Mouse (Mus musculus) MEL (cell line): Measurements from ENCODE around the gene Slc1a5.

Experiments used
- EP300 ChIP-seq, 2 experiments: IDR thresholded peaks; 2 replicates each; pipeline ENCODE4 v1.6.1; 2011; ENCODE audit warnings: improper control_type of control experiment in 2 of 2, low read length in 2 of 2, low read depth in 1 of 2, mild to moderate bottlenecking in 1 of 2
- GATA1 ChIP-seq: IDR thresholded peaks from 2 replicates; pipeline ENCODE4 v1.6.1; 2011; ENCODE audit warnings: low read depth, low read length, improper control_type of control experiment
- MAZ ChIP-seq: IDR thresholded peaks from 2 replicates; pipeline ENCODE4 v1.6.1; 2012; ENCODE audit warnings: low read depth, mild to moderate bottlenecking, inconsistent platforms, low read length, improper control_type of control experiment
- MEF2A ChIP-seq: IDR thresholded peaks from 2 replicates; pipeline ENCODE4 v1.6.1; 2014; ENCODE audit warnings: low read depth, mild to moderate bottlenecking, inconsistent platforms, low read length, improper control_type of control experiment; ENCODE audit not compliant: poor library complexity, insufficient replicate concordance, severe bottlenecking; ENCODE audit errors: extremely low read depth
- POLR2A ChIP-seq, 2 experiments: IDR thresholded peaks; 2 replicates each; pipeline ENCODE4 v1.6.1; 2011 to 2012; ENCODE audit warnings: low read length in 2 of 2, mild to moderate bottlenecking in 2 of 2, control low read depth in 1 of 2, improper control_type of control experiment in 1 of 2, low read depth in 1 of 2, moderate library complexity in 1 of 2; ENCODE audit not compliant: control insufficient read depth in 1 of 2, insufficient read depth in 1 of 2, poor library complexity in 1 of 2
- USF1 ChIP-seq: IDR thresholded peaks from 2 replicates; pipeline ENCODE4 v1.6.1; 2014; ENCODE audit warnings: low read depth, mild to moderate bottlenecking, inconsistent platforms, low read length, improper control_type of control experiment, moderate library complexity
- ZNF384 ChIP-seq: IDR thresholded peaks from 2 replicates; pipeline ENCODE4 v1.6.1; 2012; ENCODE audit warnings: low read depth, mild to moderate bottlenecking, inconsistent platforms, low read length, improper control_type of control experiment

DNA sequence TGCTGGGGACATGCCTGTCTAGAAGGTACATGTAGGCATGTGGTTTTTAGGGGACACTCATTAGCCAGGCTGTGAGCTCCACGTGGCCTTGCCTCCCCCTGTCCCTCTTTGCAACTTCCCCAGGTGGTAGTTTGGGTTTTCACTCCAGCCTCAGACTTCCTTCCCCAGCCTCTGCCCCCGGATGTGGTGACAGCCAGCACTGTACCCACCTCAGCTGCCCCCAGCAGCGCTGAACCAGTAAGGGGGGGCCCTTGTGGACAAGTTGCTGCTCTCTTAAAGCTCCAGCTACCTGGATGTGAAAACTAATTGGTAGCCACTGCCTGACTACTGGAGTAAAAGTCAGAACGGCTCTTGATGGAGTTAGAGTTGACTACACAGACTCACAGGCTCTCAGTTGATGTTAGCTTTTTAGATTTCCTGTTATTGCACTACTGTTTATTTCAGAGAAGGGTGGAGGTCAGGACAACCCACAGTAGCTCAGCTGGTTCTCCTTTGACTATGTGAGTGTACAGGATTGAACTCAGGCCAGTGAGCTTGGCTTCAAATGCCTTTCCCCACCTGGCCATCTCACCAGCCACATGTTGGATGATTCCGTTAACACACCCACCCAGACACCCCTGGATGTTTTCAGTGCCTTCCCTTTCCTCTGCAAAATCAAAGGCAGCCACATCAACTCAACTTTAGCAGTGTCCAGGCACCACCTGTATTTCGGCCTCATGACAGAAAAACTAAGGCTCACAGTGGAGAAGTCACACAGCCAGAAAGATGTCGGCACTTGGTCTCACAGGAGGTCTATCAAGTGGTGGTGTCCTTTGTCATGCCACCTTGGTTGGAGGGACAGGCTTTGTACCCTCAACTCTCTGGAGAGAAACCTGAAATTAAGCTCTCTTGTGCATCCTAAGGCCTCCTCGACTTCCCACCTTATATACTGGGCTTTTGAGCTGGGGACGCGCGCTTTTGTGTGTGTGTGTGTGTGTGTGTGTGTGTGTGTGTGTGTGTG is 60.7 kb downstream of the Slc1a5 start:
- TF ChIP-seq USF1 (no peak), ZNF384 (no peak), POLR2A (IDR thresholded peaks at IDR 0.05; ENCODE audit: control insufficient read depth in 1 of 2, insufficient read depth in 1 of 2, low read depth in 1 of 2, low read length in 2 of 2, poor library complexity in 1 of 2) (no peak; a peak in 1 of 4 replicates), GATA1 (no peak), MEF2A (no peak), MAZ (no peak), EP300 (IDR thresholded peaks at IDR 0.05; ENCODE audit: low read depth in 1 of 2, low read length in 2 of 2) (no peak)
